Mouse (Mus musculus) liver, postnatal 0 days (tissue): ENCODE measurements around the gene Itgb1bp1.

Experiments used
- CTCF ChIP-seq: sonication (generic); IDR thresholded peaks from 2 replicates; pipeline ENCODE4 v1.5.1; 2016; ENCODE audit warnings: antibody characterized with exemption, low read depth
- EP300 ChIP-seq: IDR thresholded peaks from 2 replicates; pipeline ENCODE4 v1.6.1; 2016; ENCODE audit warnings: antibody characterized with exemption, low read depth, mild to moderate bottlenecking

DNA sequence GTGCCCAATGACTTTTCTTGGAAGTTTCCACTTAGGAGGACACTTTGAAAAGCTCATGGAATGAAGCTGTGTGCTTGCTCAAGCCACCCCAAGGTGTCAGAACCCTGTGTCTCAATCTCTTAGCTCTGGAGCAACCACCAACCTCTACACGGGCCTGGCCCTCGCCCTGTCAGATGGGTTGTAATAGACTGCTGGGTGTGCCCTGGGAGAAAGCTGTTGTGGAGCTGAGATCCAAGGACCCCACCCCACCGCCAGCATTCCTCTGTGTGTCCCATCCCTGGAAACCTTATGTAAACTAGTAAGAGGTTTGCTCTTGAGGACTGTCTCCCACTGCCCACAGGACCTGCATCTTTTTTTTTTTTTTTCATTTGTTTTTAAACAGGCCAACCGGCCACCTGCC, 62.2 kb downstream of the Itgb1bp1 start:
- no peak for TF ChIP-seq EP300
- no peak for TF ChIP-seq CTCF
